Comparison of ENCODE assay signal across 9 mouse cellular contexts in genomic region chr4:41658566-41659384, GRCm38 (mm10). TPM values are rescaled to one million over a fixed set of nuclear protein-coding genes. Genes with fewer than 3 reads are reported as not detected.
A peak's percentile ranks its signal among the peaks of the same experiment; 100 is the strongest.
DNase-seq lines count a peak whose midpoint lies in the region; ATAC-seq lines count a peak whose summit lies in the region.
"Had no signal": no experiment of that assay in that cellular context is flagged by ENCODE, and none has a peak within 500 bp of the region (broad histone marks: within the 10 kb centered on the region; RNA-seq: fewer than 3 reads in every experiment).

No protein-coding gene starts in this region.

- H3K27ac ChIP-seq in heart, embryonic 13.5 days (replicated peaks): no peak overlapping the region
- H3K27ac ChIP-seq in hindbrain, embryonic 12.5 days: peak overlapping the region; percentile 66; the same call in 1 of the 2 replicates
- H3K27ac ChIP-seq in liver, embryonic 12.5 days: no peak overlapping the region

- WGBS in heart, embryonic 13.5 days: 17% methylated on average over 19 of the region's 25 CpGs
- 22% methylated on average over 23 of the region's 25 CpGs for whole genome bisulfite sequencing in hindbrain, embryonic 12.5 days
- 21% methylated on average over 20 of the region's 25 CpGs for WGBS in liver, embryonic 12.5 days (ENCODE audit: insufficient replicate concordance)

- DNase-seq in heart, postnatal 10 days: no peak
- DNase-seq in R1 (ENCODE audit: low read depth, low spot score): peak; percentile 67
- DNase-seq in spleen, adult 18-20 months: no peak
- no peak for DNase-seq in thymus, postnatal 36 days
- no peak for DNase-seq in layer of hippocampus, postnatal 25 days (ENCODE audit: extremely low spot score in 1 of 2, low spot score in 1 of 2)
- DNase-seq: lung, postnatal 36 days had no signal

- peaks cover 72% of the 10 kb centered on the region for H3K27me3 ChIP-seq in heart, embryonic 13.5 days (replicated peaks)
- no peaks in the 10 kb centered on the region for H3K27me3 ChIP-seq in hindbrain, embryonic 12.5 days
- peaks cover 70% of the 10 kb centered on the region for H3K27me3 ChIP-seq in liver, embryonic 12.5 days (replicated peaks)

- H3K4me1 ChIP-seq in heart, embryonic 13.5 days: peaks cover 40% of the 10 kb centered on the region
- H3K4me1 ChIP-seq in hindbrain, embryonic 12.5 days: peaks cover 59% of the 10 kb centered on the region
- H3K4me1 ChIP-seq in liver, embryonic 12.5 days: peaks cover 35% of the 10 kb centered on the region

- 0 out of 2 replicates have a peak overlapping the region, but pooled peaks have one; percentile 40 for H3K9ac ChIP-seq in heart, embryonic 13.5 days
- H3K9ac ChIP-seq in hindbrain, embryonic 12.5 days: peak overlapping the region; percentile 9; the same call in 1 of the 2 replicates
- H3K9ac ChIP-seq in liver, embryonic 12.5 days: no peak overlapping the region

- no peak overlapping the region for H3K4me3 ChIP-seq in heart, embryonic 13.5 days
- H3K4me3 ChIP-seq in hindbrain, embryonic 12.5 days: no peak overlapping the region; the same call in 1 of the 2 replicates
- no peak overlapping the region for H3K4me3 ChIP-seq in liver, embryonic 12.5 days

- H3K4me2 ChIP-seq in heart, embryonic 13.5 days: peak overlapping the region; percentile 22
- H3K4me2 ChIP-seq in hindbrain, embryonic 12.5 days (replicated peaks): no peak overlapping the region
- H3K4me2 ChIP-seq in liver, embryonic 12.5 days: peak overlapping the region; percentile 25

- peak; percentile 14; the same call in 1 of the 2 replicates for ATAC-seq in heart, embryonic 13.5 days (ENCODE audit: extremely low read depth, insufficient number of reproducible peaks, low FRiP score, low TSS enrichment)
- ATAC-seq in hindbrain, embryonic 12.5 days (ENCODE audit: low FRiP score): peak; percentile 33
- peak; percentile 43 for ATAC-seq in liver, embryonic 12.5 days

- no peaks in the 10 kb centered on the region for H3K9me3 ChIP-seq in heart, embryonic 13.5 days
- no peaks in the 10 kb centered on the region for H3K9me3 ChIP-seq in hindbrain, embryonic 12.5 days (replicated peaks)
- no peaks in the 10 kb centered on the region for H3K9me3 ChIP-seq in liver, embryonic 12.5 days (replicated peaks)

- intact Hi-C loops in heart, postnatal 10 days (cut with DNase I): loop anchor here (10.0 kb wide), 1 partner anchor 46 kb away; no protein-coding TSS in a partner anchor

- H3K36me3 ChIP-seq in heart, embryonic 13.5 days: no peaks in the 10 kb centered on the region
- H3K36me3 ChIP-seq in hindbrain, embryonic 12.5 days: peaks cover 24% of the 10 kb centered on the region
- H3K36me3 ChIP-seq in liver, embryonic 12.5 days: no peaks in the 10 kb centered on the region

RNA-seq across cellular contexts. Expression of gene Enho, which starts 18.7 kb away (rescaled TPM):
- 3.9 and 5.6 TPM in 2 replicates for polyA plus RNA-seq in heart, embryonic 13.5 days (2015; fragmentation: Nextera tagmentation; extraction: Ambion mirVana)
- 1 to 10 TPM; 4.2 to 4.4 TPM for total RNA-seq in heart, postnatal 10 days (2021)
- 73.6 and 78.6 TPM in 2 replicates for polyA plus RNA-seq in hindbrain, embryonic 12.5 days (2016; fragmentation: Nextera tagmentation; extraction: Ambion mirVana)
- polyA plus RNA-seq in liver, embryonic 12.5 days (2016; fragmentation: Nextera tagmentation; extraction: Ambion mirVana): 1.1 and 1.5 TPM in 2 replicates
- total RNA-seq in layer of hippocampus, postnatal 25 days (2021): 10 to 100 TPM; 62.1 to 66.9 TPM

RNA-seq across cellular contexts. Expression of gene Cntfr, which starts 38.1 kb away (rescaled TPM):
- polyA plus RNA-seq in heart, embryonic 13.5 days (2015; fragmentation: Nextera tagmentation; extraction: Ambion mirVana): 2.5 and 3.9 TPM in 2 replicates
- total RNA-seq in heart, postnatal 10 days (2021): 1 to 10 TPM; 3.3 to 7.5 TPM
- 28.8 and 35.9 TPM in 2 replicates for polyA plus RNA-seq in hindbrain, embryonic 12.5 days (2016; fragmentation: Nextera tagmentation; extraction: Ambion mirVana)
- 1.4 and 1.7 TPM in 2 replicates for polyA plus RNA-seq in liver, embryonic 12.5 days (2016; fragmentation: Nextera tagmentation; extraction: Ambion mirVana)
- 10 to 100 TPM; 89.6 to 96.1 TPM for total RNA-seq in layer of hippocampus, postnatal 25 days (2021)

RNA-seq across cellular contexts. Expression of gene Il11ra1, which starts 41.0 kb away (rescaled TPM):
- 137 and 146 TPM in 2 replicates for polyA plus RNA-seq in heart, embryonic 13.5 days (2015; fragmentation: Nextera tagmentation; extraction: Ambion mirVana)
- 10 to 100 TPM; 65.3 to 66.2 TPM for total RNA-seq in heart, postnatal 10 days (2021)
- 125 and 141 TPM in 2 replicates for polyA plus RNA-seq in hindbrain, embryonic 12.5 days (2016; fragmentation: Nextera tagmentation; extraction: Ambion mirVana)
- 39.7 and 43.0 TPM in 2 replicates for polyA plus RNA-seq in liver, embryonic 12.5 days (2016; fragmentation: Nextera tagmentation; extraction: Ambion mirVana)
- total RNA-seq in layer of hippocampus, postnatal 25 days (2021): 10 to 100 TPM; 40.0 to 44.8 TPM

RNA-seq across cellular contexts. Expression of gene Rpp25l, which starts 54.6 kb away (rescaled TPM):
- polyA plus RNA-seq in heart, embryonic 13.5 days (2015; fragmentation: Nextera tagmentation; extraction: Ambion mirVana): 45.1 and 50.4 TPM in 2 replicates
- total RNA-seq in heart, postnatal 10 days (2021): 10 to 100 TPM; 28.0 to 32.1 TPM
- polyA plus RNA-seq in hindbrain, embryonic 12.5 days (2016; fragmentation: Nextera tagmentation; extraction: Ambion mirVana): 55.6 and 66.5 TPM in 2 replicates
- 39.1 and 44.9 TPM in 2 replicates for polyA plus RNA-seq in liver, embryonic 12.5 days (2016; fragmentation: Nextera tagmentation; extraction: Ambion mirVana)
- total RNA-seq in layer of hippocampus, postnatal 25 days (2021): 10 to 100 TPM; 27.7 to 33.6 TPM

Comparison
In these comparisons a context has a peak if more than half of its experiments do, and no peak if none do; other contexts are left out.
1. RNA of gene Enho, which starts 18.7 kb away (polyA plus RNA-seq): 73.6 to 78.6 TPM in hindbrain, embryonic 12.5 days; 3.9 to 5.6 TPM in heart, embryonic 13.5 days and 1.1 to 1.5 TPM in liver, embryonic 12.5 days; every median in the first group is over 10 times any median in the second.
2. Peak in every context shown above with its lines, with median percentiles within 50 percentile points of each other: ATAC-seq.